Mouse (Mus musculus) right cerebral cortex, postnatal 10 days (tissue): ENCODE measurements at regions not wholly inside any gene's neighbourhood (a gene's known extent, or its start where the extent isn't known, plus 50 kb on each side); places are given as distances from the start of the nearest gene placed in this dataset.
"Not testable (repeated sequence)": the region's sequence is repeated elsewhere in the genome, so short reads cannot be mapped to it uniquely, and the experiment has no call there.

Experiments used
- DNase-seq, 2 experiments: peaks; one replicate each; pipeline ENCODE4 v3.0.0; 2021; ENCODE audit warnings: low spot score in 2 of 2

DNA sequence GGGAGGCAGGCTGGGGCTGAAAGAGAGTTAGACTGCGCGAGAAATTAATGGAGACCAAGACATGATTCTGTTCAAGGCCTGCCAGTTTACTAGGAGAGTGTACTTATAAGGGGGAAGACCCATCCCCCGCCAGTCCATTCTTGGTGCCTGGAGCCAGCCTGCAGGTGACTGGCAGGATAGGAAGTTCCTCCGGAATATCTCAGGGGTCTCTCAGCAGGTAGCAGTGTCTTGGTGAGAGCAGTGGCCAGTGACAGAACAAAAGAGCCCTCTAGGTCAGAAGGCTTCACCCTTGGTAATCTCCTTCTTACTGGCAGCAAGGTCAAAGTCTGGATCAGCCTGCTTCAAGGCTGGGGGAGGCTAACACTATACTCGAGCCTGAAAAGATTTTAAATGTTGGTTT lies 83.7 kb upstream of the Zfp804b start:
- no peak for DNase-seq

DNA sequence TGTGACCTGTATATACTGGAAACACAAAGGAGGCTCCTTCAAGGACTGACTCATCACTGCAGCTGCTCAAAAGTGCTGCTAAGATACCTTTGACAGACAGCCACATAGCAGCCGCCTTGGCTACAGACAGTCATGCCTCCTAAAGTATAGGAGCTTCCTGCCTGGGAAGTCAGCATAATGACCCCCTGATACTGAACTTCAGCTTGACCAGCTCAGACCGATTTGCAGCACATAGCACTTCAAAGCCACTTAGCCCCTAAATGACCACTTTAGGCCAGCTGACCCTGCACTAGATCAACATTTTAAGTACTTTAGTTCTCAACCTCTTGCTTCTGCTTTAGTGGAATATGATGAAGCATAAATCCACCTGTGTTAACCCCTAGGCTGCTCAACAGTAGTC lies 91.9 kb upstream of the Zfp804b start:
- no peak for DNase-seq

DNA sequence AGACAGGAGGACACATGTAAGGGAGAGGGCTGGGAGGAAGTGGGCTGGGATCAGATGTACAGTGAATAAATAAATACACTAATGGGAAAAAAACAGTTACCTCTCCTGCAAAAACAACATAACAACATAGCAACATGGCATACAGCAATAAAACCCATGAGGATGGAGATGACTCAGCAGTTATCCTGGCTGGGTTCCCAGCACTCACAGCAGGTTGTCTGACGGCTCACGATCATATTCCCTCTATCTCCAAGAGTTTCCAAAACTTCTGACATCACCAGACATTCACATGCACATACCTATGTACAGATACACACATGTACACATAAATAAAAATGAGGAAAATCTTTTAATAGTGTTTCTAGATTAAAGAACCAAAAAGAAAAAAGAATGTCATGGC lies 103.4 kb upstream of the Zfp804b start:
- peak in 1 of 2 experiments; percentile 19 for DNase-seq

DNA sequence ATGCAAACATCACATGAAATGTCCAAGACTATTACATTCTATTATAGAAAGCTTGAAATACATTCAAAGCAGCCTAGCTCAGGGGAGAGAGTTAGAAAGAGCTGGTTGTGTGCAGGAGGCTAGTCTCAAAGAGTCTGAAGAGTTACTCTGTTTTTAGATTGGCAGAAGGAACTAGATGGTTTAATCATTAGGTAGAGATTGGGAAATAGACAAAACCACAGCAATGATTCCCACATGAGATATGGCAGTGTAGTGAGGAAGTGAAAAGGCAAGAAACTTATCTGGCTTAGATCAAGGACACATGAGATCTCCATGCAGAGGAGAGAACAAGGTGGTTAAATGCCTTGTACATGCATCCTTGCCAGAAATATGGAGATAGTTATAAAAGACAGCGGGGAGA lies 110.3 kb upstream of the Zfp804b start:
- DNase-seq, result no peak

DNA sequence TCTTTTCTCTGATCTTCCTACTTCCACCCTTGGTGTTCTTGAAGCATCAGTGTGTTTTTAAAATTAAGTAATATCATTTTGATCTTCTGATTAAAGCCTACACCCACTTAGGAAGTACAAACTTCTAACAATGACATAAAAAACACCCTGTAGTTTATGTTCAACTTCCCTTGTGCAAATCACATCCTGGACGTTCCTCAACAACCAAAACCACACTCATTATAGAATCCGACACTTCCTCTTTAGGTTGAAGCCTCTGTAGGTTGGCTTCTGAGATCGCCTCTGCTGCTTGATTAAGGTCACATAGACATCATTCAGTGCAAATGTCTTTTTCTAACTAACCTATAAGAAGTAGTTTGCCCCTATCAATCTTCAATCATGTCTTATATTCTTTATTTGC lies 112.5 kb upstream of the Zfp804b start:
- DNase-seq, result no peak

DNA sequence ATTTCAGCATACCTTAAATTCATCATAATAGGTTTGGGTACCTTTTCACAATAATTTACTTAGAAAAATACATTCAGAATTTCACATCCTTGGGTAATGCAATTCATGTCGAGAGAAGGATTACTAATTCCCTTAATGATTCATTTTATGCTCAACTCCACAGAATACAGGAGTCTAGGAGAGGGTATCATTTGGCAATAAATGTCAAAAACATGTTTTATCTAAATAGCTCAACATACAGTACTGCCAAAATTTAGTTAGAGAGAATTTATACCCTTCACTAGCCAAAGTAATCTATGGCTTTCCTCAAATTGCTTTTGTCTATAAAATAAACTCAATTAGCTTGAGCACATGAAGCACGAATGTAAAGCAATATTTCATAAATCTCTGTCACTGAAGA lies 144.6 kb upstream of the Zfp804b start:
- DNase-seq, result no peak

DNA sequence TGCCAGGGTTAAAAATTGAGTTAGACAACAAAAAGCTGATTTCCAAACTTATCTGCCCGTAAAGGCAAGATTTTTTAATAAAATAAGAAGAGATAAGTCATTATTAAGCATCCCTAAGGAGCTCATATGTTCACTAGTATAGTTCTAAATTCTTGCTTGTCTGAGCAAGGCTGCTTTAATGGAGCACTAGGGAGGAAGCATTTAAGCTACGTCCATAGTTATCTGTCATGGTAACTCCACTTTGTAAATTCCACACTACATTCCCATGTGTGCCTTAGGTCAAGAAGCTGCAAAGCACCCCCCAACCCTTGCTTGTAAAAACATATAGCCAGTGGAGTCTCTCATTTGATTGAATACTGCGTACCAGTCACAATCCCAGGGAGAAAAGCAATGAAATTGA lies 145.0 kb upstream of the Zfp804b start:
- DNase-seq, result no peak

DNA sequence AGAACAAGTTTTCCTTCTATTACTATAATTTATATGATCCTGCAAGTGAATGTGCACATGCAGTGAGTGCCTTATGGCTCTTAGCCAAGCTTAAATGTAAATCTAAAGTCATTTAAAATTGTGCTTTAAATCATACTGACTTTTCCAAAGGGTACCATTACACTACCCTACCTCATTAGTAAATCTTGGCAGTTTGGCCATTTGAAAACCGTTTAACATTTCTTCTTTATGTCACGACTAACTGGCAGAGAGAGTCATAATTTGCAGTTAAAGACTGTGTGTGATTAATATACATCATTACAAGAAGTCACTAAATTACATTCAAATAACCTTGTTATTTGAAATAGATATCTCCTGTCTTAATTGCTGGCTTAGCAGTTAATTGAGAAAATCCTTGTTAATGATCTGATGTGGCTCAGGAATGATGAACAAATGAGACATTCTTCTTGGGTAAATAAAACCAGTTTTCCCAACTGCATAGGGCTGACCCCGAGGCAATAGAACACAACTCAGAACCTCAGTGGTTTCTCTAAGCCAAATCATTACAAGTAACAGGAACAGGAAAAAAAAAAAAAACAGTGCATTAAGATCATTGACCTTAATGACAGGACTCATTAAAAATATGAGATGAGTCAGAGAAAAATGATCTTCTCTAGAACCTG lies 173.1 kb upstream of the Zfp804b start:
- no peak for DNase-seq

DNA sequence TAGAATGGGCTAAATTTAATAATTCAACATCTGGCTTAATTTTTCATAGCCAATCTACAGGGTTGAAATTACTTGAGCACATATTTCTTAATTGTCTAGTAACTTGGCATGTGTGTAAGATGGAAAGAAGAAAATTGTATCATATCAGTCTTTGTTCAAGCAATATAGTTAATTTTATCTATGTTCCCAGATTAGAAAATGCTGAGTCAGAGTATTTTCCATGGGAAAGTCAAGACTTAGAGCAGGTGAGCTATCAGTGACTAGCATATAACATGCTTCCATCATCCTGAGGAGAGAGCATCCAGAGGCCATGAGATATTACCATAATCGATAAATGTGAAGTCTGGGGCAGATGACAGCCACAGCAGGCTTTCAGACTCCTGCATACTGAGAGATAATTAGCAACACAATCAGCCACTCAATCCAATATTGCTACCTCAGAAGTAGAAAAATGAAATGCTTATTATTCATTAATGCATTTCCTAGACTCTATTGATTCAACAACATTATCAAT lies 188.2 kb upstream of the Zfp804b start:
- no peak for DNase-seq

DNA sequence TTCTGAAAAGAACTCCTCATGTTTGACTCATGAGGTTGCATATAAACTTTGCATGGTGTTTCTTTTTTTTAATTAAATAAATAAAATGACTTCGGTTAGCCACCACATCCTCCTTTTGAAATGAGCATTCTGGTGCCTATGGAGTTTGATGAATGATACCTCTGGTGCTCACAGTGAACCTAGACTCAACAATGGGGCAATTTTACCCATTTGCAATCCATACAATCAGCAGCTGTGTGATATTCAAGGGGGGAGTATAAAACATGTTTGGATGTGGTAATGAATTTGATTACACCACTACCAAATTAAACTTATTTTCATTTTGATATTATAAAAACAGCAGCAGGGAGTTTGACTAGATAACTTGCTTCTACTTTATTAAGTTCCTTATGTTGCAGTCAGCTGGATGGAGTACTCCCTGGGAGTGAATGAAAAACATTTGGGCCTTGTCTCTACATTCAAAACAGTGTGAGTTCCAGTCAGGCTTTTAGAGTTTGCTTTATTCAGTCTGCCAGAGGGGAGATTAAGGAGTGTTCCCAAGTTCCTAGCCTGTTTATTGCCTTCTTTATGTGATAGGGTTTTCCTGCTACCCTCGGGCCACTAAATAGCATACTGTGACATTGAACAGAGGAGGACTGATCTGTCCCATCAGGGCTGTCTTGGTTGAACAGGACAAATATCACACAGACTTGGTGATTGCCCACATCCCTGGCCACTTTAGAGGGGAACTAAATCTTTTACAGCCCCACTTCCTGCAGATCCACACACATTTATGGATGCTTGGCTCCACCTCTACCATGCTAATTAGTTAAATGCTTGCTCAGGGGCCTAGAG lies 195.5 kb upstream of the Zfp804b start:
- DNase-seq, result no peak

DNA sequence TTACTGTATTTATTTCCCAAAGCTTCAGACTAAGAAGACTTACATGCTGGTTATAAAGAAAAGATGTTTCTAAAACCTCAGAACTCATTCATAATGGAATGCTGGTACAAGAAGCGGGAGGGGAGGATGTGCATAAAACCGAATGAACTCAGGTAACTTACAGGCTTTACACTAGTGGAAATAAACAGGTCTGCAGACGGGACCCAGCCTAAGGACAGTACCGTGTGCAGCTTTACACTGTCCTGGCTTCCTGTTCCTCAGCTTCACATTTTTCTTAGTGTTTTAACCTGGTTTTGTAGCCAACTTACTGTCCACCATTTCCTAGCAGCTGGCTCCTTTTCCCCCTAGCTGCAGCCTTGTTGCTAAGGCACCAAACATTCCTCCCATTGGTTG lies 196.1 kb upstream of the Zfp804b start:
- DNase-seq, result no peak

DNA sequence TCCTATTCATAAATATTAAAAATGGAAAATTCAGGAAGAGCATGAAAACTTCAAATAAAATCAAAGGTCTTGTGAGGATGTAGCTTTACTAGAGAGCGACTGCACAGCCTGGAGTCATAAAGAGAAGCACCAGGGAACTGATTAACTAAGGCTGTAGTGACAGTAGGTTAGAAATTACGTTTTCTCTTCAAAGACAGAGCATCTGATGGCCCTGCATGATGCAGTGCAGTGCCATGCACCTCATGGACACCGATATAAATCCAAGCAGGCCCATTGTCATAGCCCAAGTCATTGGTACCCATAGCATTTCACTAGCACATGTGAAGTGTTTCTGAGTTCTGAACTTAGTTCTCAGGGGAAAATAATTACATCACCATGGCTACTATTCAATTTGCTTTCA lies 199.3 kb upstream of the Zfp804b start:
- DNase-seq, result no peak

DNA sequence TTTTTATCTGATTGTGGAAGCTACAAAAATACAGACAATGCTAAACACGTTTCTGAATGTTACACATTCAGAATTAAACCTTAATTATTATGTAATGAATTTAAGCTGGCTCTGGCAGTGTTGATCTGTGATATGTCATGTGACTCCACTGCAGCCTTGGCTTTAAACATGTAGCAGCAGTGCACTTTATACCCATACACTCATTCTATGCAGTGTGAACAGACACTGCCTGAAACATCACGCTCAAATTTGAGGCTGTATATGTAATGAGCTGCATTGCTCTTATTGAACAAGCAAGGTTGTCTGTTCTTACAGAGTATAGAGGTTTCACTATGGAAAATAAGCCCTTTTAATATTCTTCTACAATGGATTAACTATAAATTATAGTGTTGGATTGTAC lies 235.9 kb upstream of the Zfp804b start:
- no peak for DNase-seq

DNA sequence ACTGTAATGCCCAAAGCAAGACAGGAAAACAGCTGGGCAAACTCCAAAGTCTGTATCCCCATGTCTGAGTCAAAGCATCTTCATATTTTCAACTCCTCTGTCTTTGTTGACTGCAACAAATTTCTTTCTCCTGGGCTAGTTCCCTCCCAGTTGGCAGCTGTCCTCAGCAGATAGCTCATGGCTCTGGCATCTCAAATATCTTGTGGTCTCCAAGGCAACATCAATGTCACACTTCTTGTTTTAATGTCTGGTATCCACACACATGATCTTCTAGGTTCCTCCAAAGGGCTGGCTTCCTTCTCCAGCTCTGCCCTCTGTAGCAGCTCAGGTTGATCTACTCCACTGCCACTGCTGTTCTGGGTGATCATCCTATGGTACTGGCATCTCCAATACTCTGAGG lies 242.0 kb upstream of the Zfp804b start:
- no peak for DNase-seq

DNA sequence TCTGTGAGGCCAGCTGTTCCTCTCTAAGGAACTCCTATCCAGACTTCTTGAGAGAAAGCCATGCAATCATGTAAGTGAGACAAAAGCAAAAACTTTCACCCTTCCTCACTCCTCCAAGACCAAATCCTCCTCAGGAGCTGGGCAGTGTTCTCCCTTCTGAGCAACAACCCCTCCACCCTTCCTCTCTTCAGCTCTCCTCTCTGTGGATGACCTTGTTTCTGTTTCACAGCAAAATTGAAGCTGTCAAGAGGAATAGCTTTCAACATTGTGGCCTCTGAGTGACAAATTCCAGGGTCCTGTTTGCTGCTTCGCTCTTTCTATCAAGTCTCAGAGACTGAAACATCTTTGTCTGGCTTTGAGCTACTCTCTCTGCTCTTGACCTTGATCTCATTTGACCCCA lies 255.9 kb upstream of the Zfp804b start:
- no peak for DNase-seq

DNA sequence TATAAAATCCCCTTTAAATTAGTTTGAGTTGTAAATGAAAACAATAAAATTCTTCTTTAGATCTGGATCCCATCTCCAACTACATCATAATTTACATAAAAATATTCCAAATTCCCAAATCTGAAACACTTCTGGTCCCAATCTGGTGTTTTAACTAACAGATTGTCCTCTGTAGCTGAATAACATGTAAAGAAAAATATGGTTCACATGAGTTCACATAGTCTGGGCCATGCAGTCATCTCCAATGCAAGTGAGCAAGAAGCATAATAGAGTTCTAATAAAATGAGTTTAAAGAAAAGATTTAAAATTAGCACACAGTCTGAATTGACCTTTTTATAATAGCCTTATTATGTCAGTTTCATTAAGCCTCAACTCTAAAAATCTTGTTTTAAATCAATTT lies 263.0 kb upstream of the Zfp804b start:
- no peak for DNase-seq

DNA sequence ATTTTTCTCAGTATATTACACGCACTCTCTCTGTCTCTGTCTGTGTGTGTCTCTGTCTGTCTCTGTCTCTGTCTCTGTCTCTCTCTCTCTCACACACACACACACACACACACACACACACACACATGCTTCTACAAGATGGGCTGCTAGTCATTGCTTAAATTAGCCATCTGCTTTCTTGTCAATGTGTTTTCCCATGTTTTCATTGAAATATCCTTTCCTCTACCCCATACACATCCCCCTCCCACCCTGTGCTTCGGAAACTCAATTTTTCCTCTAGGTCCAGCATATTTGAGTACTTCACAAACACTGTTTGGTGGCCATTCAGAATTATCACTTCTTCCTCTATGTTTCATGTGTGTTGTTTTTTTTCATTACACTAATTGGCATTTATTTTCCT lies 263.4 kb upstream of the Zfp804b start:
- DNase-seq, result no peak

DNA sequence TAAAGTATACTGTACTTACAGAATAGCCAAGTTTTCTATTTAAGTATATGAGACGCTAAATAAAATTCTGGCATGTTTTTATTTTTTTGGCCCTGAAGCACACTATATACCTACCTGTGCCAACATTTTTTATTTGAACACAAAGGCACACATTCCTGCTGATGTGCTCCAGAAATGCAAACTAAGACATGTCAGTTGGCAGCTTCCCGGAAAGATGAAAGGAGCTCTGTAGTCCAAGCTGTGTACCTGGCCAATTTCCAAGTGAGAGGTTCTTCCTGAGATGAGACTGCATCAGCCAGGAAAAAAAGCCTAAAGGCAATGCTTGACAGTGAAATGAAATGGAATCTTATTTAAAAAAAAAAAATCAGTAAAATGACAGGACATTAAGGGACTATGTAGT lies 305.0 kb upstream of the Steap4 start:
- peak; percentile 37 to 48 for DNase-seq

DNA sequence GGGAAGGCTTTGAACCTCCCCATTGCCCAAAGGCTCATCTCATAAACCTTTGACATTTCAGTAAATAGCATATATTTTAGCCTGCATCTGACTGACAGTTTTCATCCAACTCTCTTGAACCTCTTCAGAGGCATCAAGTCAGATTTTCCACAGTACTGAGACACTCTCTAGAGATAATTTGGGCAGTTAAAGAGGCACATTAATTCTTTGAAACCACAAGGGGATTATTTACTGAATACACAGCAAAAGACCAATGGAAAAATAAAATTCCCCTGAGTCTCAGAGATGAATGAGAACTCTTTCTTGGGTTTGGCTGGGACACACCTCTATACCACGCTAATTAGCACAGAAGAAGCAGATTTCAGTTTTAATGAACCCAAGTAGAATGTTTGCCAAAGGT lies 258.5 kb upstream of the Steap4 start:
- DNase-seq, result no peak

DNA sequence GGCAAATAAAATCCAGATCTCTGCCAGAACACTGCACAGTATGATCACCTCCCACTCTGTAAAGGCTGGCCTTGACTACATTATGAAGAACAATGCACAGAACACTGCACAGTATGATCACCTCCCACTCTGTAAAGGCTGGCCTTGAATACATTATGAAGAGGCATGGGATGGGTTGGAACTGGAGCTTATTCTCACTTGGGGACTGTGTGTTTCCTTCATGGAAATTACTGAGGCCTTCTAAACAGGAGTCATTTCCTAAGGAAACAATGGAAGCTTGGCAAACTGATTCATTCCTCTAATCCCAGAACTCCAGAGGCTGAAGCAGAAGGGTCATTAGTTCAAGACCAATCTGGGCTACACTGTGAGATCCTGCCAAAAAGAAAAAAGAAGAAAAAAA lies 240.7 kb upstream of the Steap4 start:
- no peak for DNase-seq

DNA sequence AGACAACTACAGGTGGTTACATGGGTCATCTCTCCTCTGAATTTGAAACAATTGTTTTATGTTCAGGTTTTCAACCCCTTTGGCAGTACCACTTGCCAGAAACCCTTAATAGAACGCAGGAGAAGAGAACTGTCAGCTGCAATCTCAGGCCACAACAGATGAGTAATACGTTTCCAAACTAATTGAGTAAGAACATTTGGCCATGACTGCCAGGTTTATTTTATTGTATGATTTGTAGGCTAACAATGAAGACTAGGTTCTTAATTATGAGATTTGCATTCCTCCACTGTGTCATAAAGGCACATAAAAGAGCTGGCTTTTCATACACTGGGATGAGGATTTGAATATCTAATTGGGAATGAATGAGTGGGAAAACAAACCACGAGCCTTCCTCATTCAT lies 240.2 kb upstream of the Steap4 start:
- no peak for DNase-seq

DNA sequence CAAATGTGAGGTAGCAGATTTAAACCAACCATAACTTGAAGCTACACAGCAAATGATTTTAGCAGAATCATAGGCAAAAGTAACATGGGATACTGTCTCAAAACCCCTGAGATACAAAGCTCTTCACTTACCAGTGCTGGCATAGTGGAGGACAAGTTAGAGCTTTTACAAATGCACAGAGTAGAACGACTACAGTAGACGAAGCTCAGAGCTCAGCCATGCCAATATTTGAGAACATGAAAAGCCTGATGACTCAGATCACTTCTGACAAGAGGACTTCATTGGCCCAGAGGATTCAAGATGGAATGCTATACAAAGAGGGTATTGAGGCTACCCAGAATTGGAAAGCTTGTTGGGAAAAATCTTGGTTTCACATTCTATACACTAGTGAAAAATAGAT lies 239.6 kb upstream of the Steap4 start:
- no peak for DNase-seq

DNA sequence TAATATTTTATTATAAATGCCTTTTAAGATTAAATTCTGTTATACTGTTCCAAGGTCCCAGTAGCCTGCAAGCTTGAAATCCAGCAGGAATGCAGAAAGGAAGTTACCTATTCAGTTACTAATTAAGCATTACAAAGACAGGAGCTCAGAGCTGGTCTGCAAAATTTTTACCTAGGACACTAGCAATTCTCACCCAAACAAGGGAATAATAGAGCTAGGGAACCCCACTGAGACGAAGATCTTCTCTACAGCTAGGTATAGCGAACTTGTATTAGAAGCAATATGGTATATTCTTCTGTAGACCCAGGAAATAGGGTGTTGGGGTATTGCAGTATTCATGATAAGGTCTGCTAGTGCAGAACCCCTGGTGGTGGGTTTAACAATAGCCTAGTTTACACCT lies 227.7 kb upstream of the Steap4 start:
- not testable (repeated sequence) for DNase-seq
